Mouse (Mus musculus) stomach, postnatal 0 days (tissue): ENCODE data around the gene Gm42791. TPM values are rescaled to one million over a fixed set of nuclear protein-coding genes. Genes with fewer than 3 reads are reported as not detected.

ENCODE experiments used
- ATAC-seq: fragments of 200-750 bp; cut with Nextera tagmentation; 2 replicates; pipeline ENCODE4 v1.8.0; 2017; ENCODE audit not compliant: low FRiP score, low TSS enrichment
- DNase-seq: peaks from one replicate; pipeline ENCODE4 v3.0.0-alpha.2; 2016; ENCODE audit warnings: low spot score
- H3K27ac ChIP-seq: fragments of 300-500 bp; sonication (generic); replicated peaks from 2 replicates; pipeline ENCODE4 v1.5.1; 2014; ENCODE audit warnings: mild to moderate bottlenecking, control low read depth
- H3K27me3 ChIP-seq: fragments of 300-500 bp; sonication (generic); 2 replicates; pipeline ENCODE4 v1.6.1; 2014; ENCODE audit warnings: low read length; ENCODE audit not compliant: control insufficient read depth, insufficient read depth
- H3K36me3 ChIP-seq: fragments of 300-500 bp; sonication (generic); 2 replicates; pipeline ENCODE4 v1.6.1; 2014; ENCODE audit warnings: low read length, mixed read lengths; ENCODE audit not compliant: control insufficient read depth, insufficient read depth
- H3K4me1 ChIP-seq: fragments of 300-500 bp; sonication (generic); replicated peaks from 2 replicates; pipeline ENCODE4 v1.6.1; 2014; ENCODE audit warnings: antibody characterized with exemption; ENCODE audit not compliant: control insufficient read depth, insufficient read depth
- H3K4me2 ChIP-seq: fragments of 300-500 bp; sonication (generic); replicated peaks from 2 replicates; pipeline ENCODE4 v1.6.1; 2014; ENCODE audit warnings: low read depth, mild to moderate bottlenecking, control low read depth, moderate library complexity
- H3K4me3 ChIP-seq: fragments of 300-500 bp; sonication (generic); 2 replicates; pipeline ENCODE4 v1.5.1; 2014; ENCODE audit warnings: low read depth, low read length, control low read depth
- H3K9ac ChIP-seq: fragments of 300-500 bp; sonication (generic); 2 replicates; pipeline ENCODE4 v1.6.1; 2014; ENCODE audit warnings: mild to moderate bottlenecking, low read length, control low read depth, mixed read lengths
- H3K9me3 ChIP-seq: fragments of 300-500 bp; sonication (generic); 2 replicates; pipeline ENCODE4 v1.6.1; 2016; ENCODE audit warnings: low read length; ENCODE audit not compliant: control insufficient read depth
- CTCF ChIP-seq: IDR thresholded peaks from 2 replicates; pipeline ENCODE4 v1.5.1; 2016; ENCODE audit warnings: antibody characterized with exemption, low read depth, mild to moderate bottlenecking, moderate library complexity
- EP300 ChIP-seq: optimal IDR thresholded peaks from 2 replicates; pipeline ENCODE3; 2016; ENCODE audit warnings: antibody characterized with exemption
- WGBS: fragments of 180-500 bp; shearing (Covaris S2); extraction: QIAGEN DNeasy Blood & Tissue Kit; methylation state at CpG from one replicate; pipeline ENCODE4 v1.1.7; 2014; 5-methylcytosine and 5-hydroxymethylcytosine counted together
- polyA plus RNA-seq: library from polyadenylated mRNA; unstranded; fragments of >200 nt; fragmentation: Nextera tagmentation; extraction: Ambion mirVana; gene quantifications from 2 replicates; pipeline ENCODE4 v1.2.1, GENCODE M21; 2015

The Gm42791 gene
- polyA plus RNA-seq, 1 experiment from 2014 or later, result 0.99 TPM

DNA sequence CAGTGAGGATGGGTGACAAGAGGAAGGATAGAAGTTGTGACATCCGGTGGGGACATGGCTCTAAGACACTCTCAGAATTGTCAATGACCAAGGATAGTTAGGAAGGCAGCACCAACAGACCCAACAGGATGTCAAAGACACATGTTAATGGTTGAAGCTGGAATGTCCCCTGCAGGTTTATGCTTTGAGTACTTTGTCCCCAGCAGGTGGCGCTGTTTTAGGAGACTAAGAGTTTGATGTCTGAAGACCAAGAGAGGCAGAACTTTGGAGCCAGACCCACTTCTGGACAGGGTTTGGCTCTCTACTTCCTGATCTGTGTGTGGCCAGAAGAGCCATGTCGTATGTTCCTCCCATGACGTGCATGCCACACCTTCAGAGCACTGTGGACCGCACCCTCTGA, 147.9 kb downstream of the Gm42791 start:
- Histone ChIP-seq H3K4me2 (no peak overlapping the region), H3K27me3 (no peaks in the 10 kb centered on the region), H3K9ac (no peak overlapping the region), H3K4me1 (no peaks in the 10 kb centered on the region), H3K4me3 (no peak overlapping the region), H3K27ac (no peak overlapping the region), H3K36me3 (no peaks in the 10 kb centered on the region), H3K9me3 (no peaks in the 10 kb centered on the region)
- WGBS, result 91% methylated on average over 5 of the region's 5 CpGs
- TF ChIP-seq EP300 (no peak), CTCF (peak; percentile 50)
- ATAC-seq (no peak), DNase-seq (no peak)

Other genes starting within 250 kb of the Gm42791 start
- 3.4 and 4.1 TPM in 2 replicates for gene Katnal1, start 65.8 kb downstream of the Gm42791 start, polyA plus RNA-seq
- 14.8 and 15.5 TPM in 2 replicates for gene Uspl1, start 189.2 kb upstream of the Gm42791 start, polyA plus RNA-seq
- 653 and 712 TPM in 2 replicates for gene Hmgb1, start 189.3 kb upstream of the Gm42791 start, polyA plus RNA-seq